Mouse (Mus musculus) gastrocnemius, postnatal 10 days (tissue): ENCODE results near the gene Jaml. TPM values are rescaled to one million over a fixed set of nuclear protein-coding genes. Genes with fewer than 3 reads are reported as not detected.

Experiments
- DNase-seq: peaks from one replicate; pipeline ENCODE4 v3.0.0; 2021; ENCODE audit warnings: mixed read lengths
- total RNA-seq, 2 experiments: library from RNA; stranded (reverse); gene quantifications; 2 replicates each; pipeline ENCODE4 v1.2.3; 2021

Jaml gene
- total RNA-seq, 2 experiments from 2014 or later = 0.27 to 0.42 TPM

- DNase-seq = peak; percentile 71
Observed at GRCm38 (mm10) chr9:45121769-45122168, 42.8 kb downstream of the Jaml start.

DNA sequence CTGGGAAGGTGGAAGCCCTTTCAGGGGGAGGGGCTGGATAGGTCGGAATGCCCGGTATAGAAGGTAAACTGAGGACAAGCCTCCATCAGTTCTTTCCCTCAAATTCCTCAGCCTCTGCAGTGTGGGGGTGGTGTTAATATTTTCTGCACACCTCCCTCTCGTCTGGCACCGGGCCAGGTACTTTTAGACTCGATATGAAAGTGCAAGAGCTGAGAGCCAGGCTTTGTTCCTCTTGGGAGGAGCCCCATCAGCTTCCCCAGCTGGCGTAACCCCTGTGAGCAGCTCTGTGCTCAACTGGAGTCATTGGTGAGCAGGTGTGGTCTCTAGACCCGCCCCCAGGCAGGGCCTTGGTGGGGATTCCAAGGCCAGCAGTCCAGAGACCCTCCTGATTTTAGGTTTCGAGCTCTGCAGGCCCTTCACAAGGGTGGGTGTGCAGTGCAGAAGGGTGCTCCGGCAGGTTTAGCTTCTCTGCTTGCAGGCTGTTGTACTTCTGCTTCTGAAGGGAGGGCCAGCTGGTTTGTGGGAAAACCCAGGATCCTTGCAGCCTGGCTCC, 43.3 kb downstream of the Jaml start:
- no peak for DNase-seq

DNA sequence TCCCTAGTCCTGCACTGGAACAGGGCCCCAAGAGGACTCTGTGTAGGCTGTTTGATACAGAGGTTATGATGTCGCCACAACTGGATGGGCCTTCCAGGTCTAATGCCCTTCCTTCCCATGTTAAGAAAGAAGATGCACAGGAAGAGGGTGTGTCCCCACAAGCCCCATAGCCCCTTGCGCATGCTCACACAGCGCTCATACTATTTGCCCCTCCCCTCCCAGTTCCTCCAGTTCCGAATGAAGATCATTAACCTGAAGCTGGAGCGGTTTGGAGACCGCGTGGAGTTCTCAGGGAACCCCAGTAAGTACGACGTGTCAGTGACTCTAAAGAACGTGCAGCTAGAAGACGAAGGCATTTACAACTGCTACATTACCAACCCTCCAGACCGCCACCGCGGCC, 46.2 kb downstream of the Jaml start:
- DNase-seq = no peak

DNA sequence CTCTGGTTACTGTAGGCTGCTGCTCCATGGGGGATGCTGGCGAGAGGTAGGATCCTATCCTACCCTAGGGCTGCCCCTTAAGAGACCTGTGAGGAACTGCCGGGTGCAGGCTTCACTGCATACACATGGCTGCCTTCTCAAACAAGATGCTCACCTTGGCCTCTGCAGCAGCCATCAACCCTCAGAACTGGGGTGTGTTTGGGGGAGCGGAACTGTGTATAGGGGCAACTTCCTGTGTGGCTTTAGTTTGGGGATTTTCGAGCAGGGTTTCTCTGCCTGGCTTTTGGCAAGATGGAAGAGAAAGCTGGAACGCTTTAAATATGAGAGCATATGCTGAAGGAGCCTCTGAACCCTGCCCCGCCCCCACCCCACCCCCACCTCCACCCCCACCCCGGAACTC, 48.0 kb downstream of the Jaml start:
- no peak for DNase-seq

GRCm38 (mm10) chr9:45130119-45130518, 51.1 kb downstream of the Jaml start:
- no peak for DNase-seq

- DNase-seq = peak; percentile 75
Observed at GRCm38 (mm10) chr9:45133484-45134310, 54.7 kb downstream of the Jaml start.

GRCm38 (mm10) chr9:45136442-45137169, 57.6 kb downstream of the Jaml start:
- no peak for DNase-seq

DNA sequence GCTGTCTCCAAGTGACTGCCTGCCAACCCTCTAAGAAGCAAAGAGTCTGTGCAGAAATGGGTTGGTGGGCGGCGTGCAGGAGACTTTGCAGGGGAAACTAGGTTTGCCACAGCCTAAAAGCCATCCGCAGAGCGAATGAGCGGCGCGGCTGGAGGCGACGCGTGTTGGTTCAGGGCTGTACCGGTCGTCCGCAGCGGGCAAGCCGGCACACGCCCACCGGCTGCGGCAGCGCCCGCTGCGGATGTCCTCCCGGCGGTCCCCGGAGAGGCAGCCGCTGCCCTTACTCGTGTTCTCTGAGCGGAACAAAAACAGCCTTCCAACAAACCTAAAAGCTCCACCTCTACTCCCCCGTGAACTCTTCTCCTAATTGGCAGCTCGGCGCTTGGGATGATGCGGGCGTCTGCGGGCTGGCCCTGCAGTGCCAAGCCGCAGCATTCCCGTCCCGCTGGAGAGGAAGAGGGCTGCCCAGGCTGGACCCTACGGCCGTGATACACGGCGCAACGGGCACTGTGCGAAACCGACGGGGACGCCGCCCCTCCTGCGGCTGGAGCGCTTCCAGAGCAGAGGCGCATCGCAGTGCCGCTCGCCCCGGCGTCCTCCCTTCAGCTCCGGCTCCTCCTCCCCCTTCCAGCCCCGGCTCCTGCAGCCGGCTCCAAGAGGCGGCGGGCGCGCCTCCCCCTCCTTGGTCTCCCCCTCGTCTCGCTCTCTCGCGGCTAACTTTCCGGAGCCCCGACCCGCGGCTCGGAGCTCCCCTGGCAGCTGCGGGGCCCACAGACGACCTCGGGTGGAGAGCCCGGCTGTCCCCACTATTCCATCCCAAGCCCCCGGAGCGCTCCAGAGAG, 59.4 kb downstream of the Jaml start, which contains the start of gene Scn4b:
Scn4b (plus strand) TSS at position 205 of the 842 bp plus-strand sequence.
- DNase-seq = peak; percentile 71

DNA sequence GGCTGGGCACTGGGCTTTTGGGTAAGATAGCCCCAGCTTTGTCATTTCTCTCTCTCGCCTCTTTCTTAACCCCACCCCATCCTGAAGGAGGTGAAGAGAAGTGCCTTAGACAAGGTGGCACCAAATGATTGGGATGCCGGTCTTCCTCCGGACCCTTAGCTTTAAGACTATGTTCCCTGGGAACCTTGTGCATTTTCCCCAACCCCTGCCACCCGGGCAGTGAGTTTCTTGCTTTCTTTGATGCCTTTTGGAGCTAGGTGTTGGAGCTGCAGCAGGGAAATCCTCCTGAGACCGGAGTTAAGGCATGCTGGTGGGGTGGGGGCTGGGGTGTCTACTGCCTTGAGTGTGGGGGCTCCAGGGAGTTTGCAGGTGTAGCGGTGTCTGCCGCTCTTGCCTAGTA, 60.1 kb downstream of the Jaml start:
- no peak for DNase-seq

- DNase-seq = no peak
Observed at GRCm38 (mm10) chr9:45140945-45141344, 62.0 kb downstream of the Jaml start.

- DNase-seq = no peak
Observed at GRCm38 (mm10) chr9:45142686-45143085, 63.7 kb downstream of the Jaml start.

- no peak for DNase-seq
Observed at GRCm38 (mm10) chr9:45145533-45146266, 66.7 kb downstream of the Jaml start.

DNA sequence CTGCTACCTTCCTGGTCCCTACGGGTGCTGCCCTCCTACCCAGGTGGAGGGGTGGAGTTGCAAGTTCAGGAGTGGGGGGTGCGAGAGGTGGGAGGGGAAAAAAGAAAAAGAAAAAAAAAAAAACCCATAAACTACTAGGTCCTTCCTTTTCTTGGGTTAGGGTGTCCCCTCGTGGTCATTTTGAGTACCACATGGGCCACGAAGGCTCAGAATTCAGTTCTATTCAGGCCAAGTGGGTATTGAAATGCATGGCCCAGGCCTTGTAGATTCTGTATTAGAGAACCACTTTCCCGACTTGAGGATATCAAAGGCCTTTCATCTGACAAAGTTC, 67.2 kb downstream of the Jaml start:
- peak; percentile 63 for DNase-seq

DNA sequence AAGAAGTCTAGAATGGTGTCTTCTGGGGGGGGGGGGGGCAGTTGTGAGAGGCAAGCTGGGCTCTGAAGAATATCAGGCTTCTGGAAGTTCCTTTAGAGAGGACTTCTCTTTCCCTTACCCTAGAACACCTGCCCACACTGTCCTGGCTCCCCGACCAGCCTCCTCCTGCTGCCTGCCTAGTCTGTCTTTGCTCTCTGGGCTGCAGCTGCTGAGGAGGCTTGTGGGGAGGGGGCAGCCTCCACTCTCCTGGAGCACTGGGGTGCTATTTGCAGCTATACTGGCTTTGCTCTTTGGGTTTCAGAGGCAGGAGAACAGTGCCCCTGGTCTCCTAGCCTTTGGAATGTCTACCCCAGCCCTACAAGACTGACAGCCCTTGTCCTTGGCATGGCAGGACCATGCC, 72.0 kb downstream of the Jaml start:
- DNase-seq = no peak

GRCm38 (mm10) chr9:45153361-45153760, 74.4 kb downstream of the Jaml start:
- no peak for DNase-seq

Other genes with a start within 250 kb of the Jaml start
- gene Kmt2a, start 197.9 kb upstream of the Jaml start, total RNA-seq = 10 to 100 TPM; 15.1 to 21.3 TPM
- gene Atp5l, start 158.4 kb upstream of the Jaml start, total RNA-seq = 100 to 1,000 TPM; 647 to 794 TPM
- gene Ube4a, start 113.6 kb upstream of the Jaml start, total RNA-seq = 10 to 100 TPM; 30.5 to 34.3 TPM
- gene Cd3g, start 98.8 kb upstream of the Jaml start, total RNA-seq = not detected
- under 1 TPM in 1 of 2 experiments, not detected in 1; 0.32 TPM for gene Cd3d, start 97.4 kb upstream of the Jaml start, total RNA-seq
- gene Cd3e, start 69.6 kb upstream of the Jaml start, total RNA-seq = not detected
- gene Mpzl2, start 39.4 kb upstream of the Jaml start, total RNA-seq = under 1 TPM; 0.23 to 0.25 TPM
- 1 to 10 TPM; 1.3 to 2.0 TPM for gene Mpzl3, start 24.0 kb upstream of the Jaml start, total RNA-seq
- gene Scn2b, start 38.6 kb downstream of the Jaml start, total RNA-seq = 1 to 10 TPM; 1.8 to 2.2 TPM
- gene Scn4b, start 59.2 kb downstream of the Jaml start, total RNA-seq = 10 to 100 TPM; 72.8 to 79.1 TPM
- not detected for gene BC049352, start 102.8 kb downstream of the Jaml start, total RNA-seq
- not detected for gene Tmprss4, start 124.9 kb downstream of the Jaml start, total RNA-seq
- gene Il10ra, start 190.0 kb downstream of the Jaml start, total RNA-seq = 1 to 10 TPM in 1 of 2 experiments, under 1 TPM in 1; 0.80 to 1.0 TPM
- gene Tmprss13, start 239.9 kb downstream of the Jaml start, total RNA-seq = under 1 TPM; 0.07 to 0.19 TPM